In the genomic region with DNA sequence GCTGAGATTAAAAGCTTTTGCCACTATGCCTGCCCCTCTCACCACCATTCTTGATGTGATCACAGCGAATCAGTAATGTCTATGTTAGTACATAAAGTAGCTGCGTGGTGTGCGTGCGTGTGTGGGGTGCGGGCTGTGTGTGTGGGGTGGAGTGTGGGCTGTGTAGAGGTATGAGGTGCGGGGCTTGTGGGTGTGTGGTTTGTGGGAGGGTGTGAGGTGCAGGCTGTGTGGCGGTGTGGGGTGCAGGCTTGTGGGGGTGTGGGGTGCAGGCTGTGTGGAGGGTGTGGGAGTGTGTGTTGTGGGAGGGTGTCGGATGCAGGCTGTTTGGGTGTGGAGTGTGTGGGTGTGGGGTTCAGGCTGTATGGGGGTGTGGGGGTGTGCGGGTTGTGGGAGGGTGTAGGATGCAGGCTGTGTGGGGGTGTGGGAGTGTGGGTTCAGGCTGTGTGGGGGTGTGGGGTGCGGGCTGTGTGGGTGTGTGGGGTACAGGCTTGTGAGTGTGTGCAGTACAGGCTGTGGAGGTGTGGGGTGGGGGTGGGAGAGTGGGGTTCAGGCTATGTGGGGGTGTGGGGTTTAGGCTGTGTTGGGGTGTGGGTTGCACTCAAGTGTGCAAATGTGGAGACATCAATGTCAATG, we compare ENCODE assay signal across 12 mouse cellular contexts. TPM values are rescaled to one million over a fixed set of nuclear protein-coding genes. Genes with fewer than 3 reads are reported as not detected.
A peak's percentile ranks its signal among the peaks of the same experiment; 100 is the strongest.
DNase-seq lines count a peak whose midpoint lies in the region; ATAC-seq and TF ChIP-seq lines count a peak whose summit lies in the region.
"Had no signal": no experiment of that assay in that cellular context is flagged by ENCODE, and none has a peak within 500 bp of the region (broad histone marks: within the 10 kb centered on the region; RNA-seq: fewer than 3 reads in every experiment).

No protein-coding gene starts in this region.

- no peak overlapping the region for H3K9ac ChIP-seq in kidney, embryonic 15.5 days
- H3K9ac ChIP-seq in ES-Bruce4 (ENCODE audit: low read depth, poor library complexity, severe bottlenecking): no peak overlapping the region
- H3K9ac ChIP-seq in embryonic facial prominence, embryonic 12.5 days: no peak overlapping the region
- H3K9ac ChIP-seq in limb, embryonic 15.5 days: no peak overlapping the region
- H3K9ac ChIP-seq: heart, embryonic 15.5 days; intestine, embryonic 15.5 days had no signal

- WGBS in kidney, embryonic 15.5 days: 87% methylated on average over 10 of the region's 10 CpGs
- WGBS in embryonic facial prominence, embryonic 12.5 days: 94% methylated on average over 10 of the region's 10 CpGs
- 82% methylated on average over 10 of the region's 10 CpGs for WGBS in limb, embryonic 15.5 days

- no peaks in the 10 kb centered on the region for H3K27me3 ChIP-seq in kidney, embryonic 15.5 days
- H3K27me3 ChIP-seq in ES-Bruce4 (ENCODE audit: control insufficient read depth, insufficient read depth, low read length, poor library complexity, severe bottlenecking): no peaks in the 10 kb centered on the region
- H3K27me3 ChIP-seq in embryonic facial prominence, embryonic 12.5 days: no peaks in the 10 kb centered on the region
- no peaks in the 10 kb centered on the region for H3K27me3 ChIP-seq in limb, embryonic 15.5 days
- H3K27me3 ChIP-seq: heart, embryonic 15.5 days; intestine, embryonic 15.5 days had no signal

- no peaks in the 10 kb centered on the region for H3K9me3 ChIP-seq in kidney, embryonic 15.5 days (replicated peaks)
- no peaks in the 10 kb centered on the region for H3K9me3 ChIP-seq in ES-Bruce4 (replicated peaks; ENCODE audit: control insufficient read depth, insufficient read depth, low read length, poor library complexity, severe bottlenecking)
- H3K9me3 ChIP-seq in embryonic facial prominence, embryonic 12.5 days: peaks cover 4% of the 10 kb centered on the region; the same call in 1 of the 2 replicates
- no peaks in the 10 kb centered on the region for H3K9me3 ChIP-seq in limb, embryonic 15.5 days
- H3K9me3 ChIP-seq: heart, embryonic 15.5 days; intestine, embryonic 15.5 days had no signal

- TF ChIP-seq POLR2A in ES-Bruce4 (IDR thresholded peaks at IDR 0.05; ENCODE audit: insufficient read depth, low read length): no peak

- H3K36me3 ChIP-seq in kidney, embryonic 15.5 days: no peaks in the 10 kb centered on the region
- H3K36me3 ChIP-seq in ES-Bruce4 (ENCODE audit: control insufficient read depth, insufficient read depth, low read length, poor library complexity, severe bottlenecking): no peaks in the 10 kb centered on the region
- no peaks in the 10 kb centered on the region for H3K36me3 ChIP-seq in embryonic facial prominence, embryonic 12.5 days
- H3K36me3 ChIP-seq in limb, embryonic 15.5 days: no peaks in the 10 kb centered on the region
- H3K36me3 ChIP-seq: heart, embryonic 15.5 days; intestine, embryonic 15.5 days had no signal

- ATAC-seq in kidney, embryonic 15.5 days (replicated peaks; ENCODE audit: low FRiP score): 0 out of 2 replicates have a peak, but pooled peaks have one; percentile 36
- peak; percentile 74 for ATAC-seq in embryonic facial prominence, embryonic 12.5 days (ENCODE audit: insufficient number of reproducible peaks, insufficient read depth, low FRiP score, low TSS enrichment)
- ATAC-seq in limb, embryonic 15.5 days (ENCODE audit: insufficient number of reproducible peaks, low FRiP score, low TSS enrichment, low read depth): peak; percentile 38; the same call in 1 of the 2 replicates
- ATAC-seq: intestine, embryonic 15.5 days had no signal

- no peak for TF ChIP-seq EP300 in ES-Bruce4 (IDR thresholded peaks at IDR 0.05; ENCODE audit: insufficient read depth, low read depth, low read length)

- no peak for DNase-seq in kidney, postnatal 4 days
- no peak for DNase-seq in retina, postnatal 1 day
- no peak for DNase-seq in ovary, adult 18-20 months (ENCODE audit: low spot score)
- DNase-seq: adrenal gland, postnatal 10 days; lung, postnatal 4 days; right cerebral cortex, postnatal 14 days had no signal

- H3K4me1 ChIP-seq in kidney, embryonic 15.5 days: no peaks in the 10 kb centered on the region
- no peaks in the 10 kb centered on the region for H3K4me1 ChIP-seq in ES-Bruce4 (ENCODE audit: control insufficient read depth, insufficient read depth, low read length)
- H3K4me1 ChIP-seq in embryonic facial prominence, embryonic 12.5 days: no peaks in the 10 kb centered on the region
- H3K4me1 ChIP-seq in limb, embryonic 15.5 days: peaks cover 16% of the 10 kb centered on the region
- H3K4me1 ChIP-seq: heart, embryonic 15.5 days; intestine, embryonic 15.5 days had no signal

- TF ChIP-seq CTCF in ES-Bruce4 (IDR thresholded peaks at IDR 0.05; ENCODE audit: low read depth, low read length): no peak

- no peak overlapping the region for H3K4me2 ChIP-seq in kidney, embryonic 15.5 days
- H3K4me2 ChIP-seq in embryonic facial prominence, embryonic 12.5 days (replicated peaks): no peak overlapping the region
- H3K4me2 ChIP-seq in limb, embryonic 15.5 days: no peak overlapping the region
- H3K4me2 ChIP-seq: heart, embryonic 15.5 days; intestine, embryonic 15.5 days had no signal

- no peak overlapping the region for H3K27ac ChIP-seq in kidney, embryonic 15.5 days
- H3K27ac ChIP-seq in ES-Bruce4 (ENCODE audit: insufficient read depth, low read length): no peak overlapping the region
- 0 out of 2 replicates have a peak overlapping the region, but pooled peaks have one; percentile 37 for H3K27ac ChIP-seq in embryonic facial prominence, embryonic 12.5 days
- peak overlapping the region; percentile 60 for H3K27ac ChIP-seq in limb, embryonic 15.5 days
- H3K27ac ChIP-seq: heart, embryonic 15.5 days; intestine, embryonic 15.5 days had no signal

- no peak overlapping the region for H3K4me3 ChIP-seq in kidney, embryonic 15.5 days (replicated peaks)
- peak overlapping the region; percentile 36 for H3K4me3 ChIP-seq in ES-Bruce4 (ENCODE audit: low read depth, low read length)
- no peak overlapping the region for H3K4me3 ChIP-seq in embryonic facial prominence, embryonic 12.5 days
- no peak overlapping the region for H3K4me3 ChIP-seq in limb, embryonic 15.5 days
- H3K4me3 ChIP-seq: heart, embryonic 15.5 days; intestine, embryonic 15.5 days had no signal

RNA-seq across cellular contexts. Expression of gene Prdm2, which starts 19.1 kb away (rescaled TPM):
- 11.3 TPM in 2 replicates for polyA plus RNA-seq in kidney, embryonic 15.5 days (2015; fragmentation: Nextera tagmentation; extraction: Ambion mirVana)
- polyA plus RNA-seq in ES-Bruce4 (2011; ENCODE audit: insufficient read depth, insufficient read length, low read depth, missing spikeins): 34.9 and 38.2 TPM in 2 replicates
- 15.9 and 16.6 TPM in 2 replicates for polyA plus RNA-seq in embryonic facial prominence, embryonic 12.5 days (2016; fragmentation: Nextera tagmentation; extraction: Ambion mirVana)
- polyA plus RNA-seq in limb, embryonic 15.5 days (2015; fragmentation: Nextera tagmentation; extraction: Ambion mirVana): 14.9 and 16.1 TPM in 2 replicates

Comparison
In these comparisons a context has a peak if more than half of its experiments do, and no peak if none do; other contexts are left out.
1. H3K27ac ChIP-seq: peak in embryonic facial prominence, embryonic 12.5 days (single experiment) and limb, embryonic 15.5 days (single experiment); none in kidney, embryonic 15.5 days (single experiment) and ES-Bruce4 (single experiment).
2. Peak in every context shown above with its lines, with median percentiles within 50 percentile points of each other: ATAC-seq.